Mouse (Mus musculus) thymus, adult 2 months (tissue): Measurements from ENCODE around the gene Xirp1. TPM values are rescaled to one million over a fixed set of nuclear protein-coding genes. Genes with fewer than 3 reads are reported as not detected.

Source experiments
- DNase-seq: peaks from one replicate; pipeline ENCODE4 v3.0.0; 2021
- H3K27ac ChIP-seq: fragments of 200-500 bp; 2 replicates; pipeline ENCODE4 v1.5.1; 2012; ENCODE audit warnings: low read length, control low read depth; ENCODE audit not compliant: control insufficient read depth, insufficient read depth
- H3K27me3 ChIP-seq: fragments of 200-500 bp; 2 replicates; pipeline ENCODE4 v1.6.1; 2012; ENCODE audit warnings: mild to moderate bottlenecking, low read length, moderate library complexity, mixed read lengths; ENCODE audit not compliant: control insufficient read depth, insufficient read depth
- H3K36me3 ChIP-seq: fragments of 200-500 bp; 2 replicates; pipeline ENCODE4 v1.6.1; 2012; ENCODE audit warnings: mild to moderate bottlenecking, low read length, moderate library complexity; ENCODE audit not compliant: control insufficient read depth, insufficient read depth
- H3K4me1 ChIP-seq: fragments of 200-500 bp; replicated peaks from 2 replicates; pipeline ENCODE4 v1.6.1; 2012; ENCODE audit warnings: low read length; ENCODE audit not compliant: control insufficient read depth, insufficient read depth
- H3K4me3 ChIP-seq: fragments of 200-500 bp; 2 replicates; pipeline ENCODE4 v1.5.1; 2012; ENCODE audit warnings: mild to moderate bottlenecking, low read length, control low read depth, moderate library complexity; ENCODE audit not compliant: control insufficient read depth, insufficient read depth
- CTCF ChIP-seq: fragments of 200-500 bp; IDR thresholded peaks from 2 replicates; pipeline ENCODE4 v1.5.1; 2012; ENCODE audit warnings: mild to moderate bottlenecking, control low read depth, low read length, moderate library complexity, borderline replicate concordance; ENCODE audit not compliant: control insufficient read depth, poor library complexity, insufficient read depth; ENCODE audit errors: extremely low read depth
- POLR2A ChIP-seq: fragments of 200-500 bp; IDR thresholded peaks from 2 replicates; pipeline ENCODE4 v1.6.1; 2012; ENCODE audit warnings: mild to moderate bottlenecking, low read length, control low read depth, moderate library complexity; ENCODE audit not compliant: control insufficient read depth, poor library complexity, insufficient read depth; ENCODE audit errors: extremely low read depth
- WGBS: fragments of 180-500 bp; shearing (Covaris S2); methylation state at CpG from one replicate; pipeline ENCODE4 v1.1.7; 2018; 5-methylcytosine and 5-hydroxymethylcytosine counted together
- polyA plus RNA-seq: library from polyadenylated mRNA; depleted of rRNA; stranded (reverse); fragments of >200 nt; gene quantifications from 2 replicates; pipeline ENCODE4 v1.2.3, GENCODE M21; 2012

Xirp1 gene
- polyA plus RNA-seq, 1 experiment = 2.3 TPM

GRCm38 (mm10) chr9:119988304-119988703, 35.1 kb downstream of the Xirp1 start:
- no peak for DNase-seq
- Histone ChIP-seq H3K27ac (no peak overlapping the region), H3K36me3 (no peaks in the 10 kb centered on the region), H3K4me1 (peaks cover 29% of the 10 kb centered on the region), H3K27me3 (no peaks in the 10 kb centered on the region), H3K4me3 (no peak overlapping the region)
- WGBS = 62% methylated on average over 7 of the region's 7 CpGs
- no peak for TF ChIP-seq POLR2A
- TF ChIP-seq CTCF = no peak

GRCm38 (mm10) chr9:119985881-119986574, 37.4 kb downstream of the Xirp1 start:
- TF ChIP-seq POLR2A (no peak), CTCF (no peak)
- H3K4me1 ChIP-seq = peaks cover 27% of the 10 kb centered on the region
- 90% methylated on average over 10 of the region's 10 CpGs for WGBS
- no peak overlapping the region for H3K27ac ChIP-seq
- H3K36me3 ChIP-seq = no peaks in the 10 kb centered on the region
- no peak for DNase-seq
- no peak overlapping the region for H3K4me3 ChIP-seq
- no peaks in the 10 kb centered on the region for H3K27me3 ChIP-seq

- DNase-seq = peak; percentile 48
- Histone ChIP-seq H3K27ac (peak within 1 kb of the TSS; percentile 98), H3K4me1 (peaks cover 39% of the 10 kb centered on the region), H3K36me3 (no peaks in the 10 kb centered on the region), H3K4me3 (peak within 1 kb of the TSS; percentile 87), H3K27me3 (no peaks in the 10 kb centered on the region)
- TF ChIP-seq CTCF (no peak), POLR2A (no peak)
- WGBS = 48% methylated on average over 14 of the region's 14 CpGs
These were observed 38.8 kb downstream of the Xirp1 start, which contains the start of gene Csrnp1 for GRCm38 (mm10) chr9:119984536-119985011. Gene Csrnp1 (minus strand): TSS chr9:119984658.

- peak overlapping the region; percentile 98 for H3K27ac ChIP-seq
- peak; percentile 89 for DNase-seq
- H3K36me3 ChIP-seq = no peaks in the 10 kb centered on the region
- 6% methylated on average over 77 of the region's 79 CpGs for WGBS
- H3K27me3 ChIP-seq = no peaks in the 10 kb centered on the region
- peak overlapping the region; percentile 87 for H3K4me3 ChIP-seq
- peaks cover 46% of the 10 kb centered on the region for H3K4me1 ChIP-seq
- TF ChIP-seq CTCF (0 out of 2 replicates have a peak, but pooled peaks have one; percentile 12), POLR2A (peak; percentile 95)
These were observed 39.5 kb downstream of the Xirp1 start for GRCm38 (mm10) chr9:119983585-119984535.

GRCm38 (mm10) chr9:119982956-119983551, 40.3 kb downstream of the Xirp1 start:
- Histone ChIP-seq H3K27me3 (no peaks in the 10 kb centered on the region), H3K27ac (peak overlapping the region; percentile 98), H3K36me3 (no peaks in the 10 kb centered on the region), H3K4me3 (peak overlapping the region; percentile 87), H3K4me1 (peaks cover 49% of the 10 kb centered on the region)
- WGBS = under 1% methylated on average over 48 of the region's 48 CpGs
- TF ChIP-seq POLR2A (no peak), CTCF (no peak)
- peak; percentile 81 for DNase-seq
